Mouse (Mus musculus): ENCODE data around the gene Pithd1. TPM values are rescaled to one million over a fixed set of nuclear protein-coding genes. Genes with fewer than 3 reads are reported as not detected.

The Pithd1 gene
- polyA plus RNA-seq, 1 experiment, result 35.2 TPM

GRCm38 (mm10) chr4:135965113-135965512 is 22.0 kb downstream of the Pithd1 start:
- Histone ChIP-seq H3K4me2 (ENCODE audit: low read depth) (peak overlapping the region; percentile 95), H3ac (ENCODE audit: control insufficient read depth, insufficient read length) (no peak overlapping the region), H3K4me3 (peak overlapping the region; percentile 97), H3K79me2 (ENCODE audit: control insufficient read depth, insufficient read depth) (no peaks in the 10 kb centered on the region), H3K36me3 (ENCODE audit: control insufficient read depth, insufficient read depth) (peaks cover 2% of the 10 kb centered on the region), H3K27me3 (ENCODE audit: control insufficient read depth, insufficient read depth, insufficient read length) (no peaks in the 10 kb centered on the region)
- TF ChIP-seq POLR2AphosphoS2 (IDR thresholded peaks at IDR 0.05; ENCODE audit: insufficient read length, low read depth), result no peak
- TF ChIP-seq SRF (IDR thresholded peaks at IDR 0.05; ENCODE audit: control insufficient read depth, insufficient read length, low read depth), result no peak
- TF ChIP-seq TCF12 (IDR thresholded peaks at IDR 0.05; ENCODE audit: insufficient read depth, poor library complexity, severe bottlenecking), result no peak
- no peak for TF ChIP-seq E2F4 (IDR thresholded peaks at IDR 0.05; ENCODE audit: insufficient read depth)
- TF ChIP-seq POLR2A (IDR thresholded peaks at IDR 0.05; ENCODE audit: insufficient read length, low read depth), result no peak
- TF ChIP-seq CEBPB (IDR thresholded peaks at IDR 0.05; ENCODE audit: insufficient read depth, poor library complexity, severe bottlenecking), result no peak
- no peak for TF ChIP-seq TCF3 (IDR thresholded peaks at IDR 0.05; ENCODE audit: insufficient read length, low read depth)
- TF ChIP-seq USF1 (IDR thresholded peaks at IDR 0.05; ENCODE audit: low read depth), result no peak
- no peak for TF ChIP-seq MYOG (IDR thresholded peaks at IDR 0.05; ENCODE audit: control insufficient read depth in 1 of 3, insufficient read depth in 1 of 3, insufficient read length in 2 of 3, low read depth in 2 of 3)
- TF ChIP-seq REST (IDR thresholded peaks at IDR 0.05; ENCODE audit: insufficient read depth, insufficient read length), result no peak
- no peak for TF ChIP-seq MAX (IDR thresholded peaks at IDR 0.05; ENCODE audit: low read depth)
- TF ChIP-seq MYOD1 (IDR thresholded peaks at IDR 0.05; ENCODE audit: control insufficient read depth in 1 of 3, insufficient read length in 2 of 3, low read depth in 2 of 3), result no peak

- Histone ChIP-seq H3K36me3 (ENCODE audit: control insufficient read depth, insufficient read depth) (peaks cover 5% of the 10 kb centered on the region), H3K27me3 (ENCODE audit: control insufficient read depth, insufficient read depth, insufficient read length) (no peaks in the 10 kb centered on the region), H3ac (ENCODE audit: control insufficient read depth, insufficient read length) (peak overlapping the region; percentile 68), H3K4me2 (ENCODE audit: low read depth) (peak overlapping the region; percentile 95), H3K79me2 (ENCODE audit: control insufficient read depth, insufficient read depth) (no peaks in the 10 kb centered on the region), H3K4me3 (peak overlapping the region; percentile 97)
- TF ChIP-seq E2F4 (IDR thresholded peaks at IDR 0.05; ENCODE audit: insufficient read depth) (no peak), POLR2AphosphoS2 (IDR thresholded peaks at IDR 0.05; ENCODE audit: insufficient read length, low read depth) (peak; percentile 98), MYOG (IDR thresholded peaks at IDR 0.05; ENCODE audit: control insufficient read depth in 1 of 3, insufficient read depth in 1 of 3, insufficient read length in 2 of 3, low read depth in 2 of 3) (peak in 2 of 3 experiments; percentile 67 to 73), USF1 (IDR thresholded peaks at IDR 0.05; ENCODE audit: low read depth) (no peak), POLR2A (IDR thresholded peaks at IDR 0.05; ENCODE audit: insufficient read length, low read depth) (peak; percentile 96), MYOD1 (IDR thresholded peaks at IDR 0.05; ENCODE audit: control insufficient read depth in 1 of 3, insufficient read length in 2 of 3, low read depth in 2 of 3) (peak in 2 of 3 experiments; percentile 71 to 90), SRF (IDR thresholded peaks at IDR 0.05; ENCODE audit: control insufficient read depth, insufficient read length, low read depth) (peak; percentile 53)
Observed at GRCm38 (mm10) chr4:135964426-135964825, 22.6 kb downstream of the Pithd1 start.

GRCm38 (mm10) chr4:135963457-135964193 is 23.4 kb downstream of the Pithd1 start, which contains the start of gene Gale:
Gene Gale, plus strand, starts transcription at chr4:135963727.
- peaks cover 5% of the 10 kb centered on the region for H3K36me3 ChIP-seq (ENCODE audit: control insufficient read depth, insufficient read depth)
- no peaks in the 10 kb centered on the region for H3K79me2 ChIP-seq (ENCODE audit: control insufficient read depth, insufficient read depth)
- peak within 1 kb of the TSS; percentile 99 for H3K4me2 ChIP-seq (ENCODE audit: low read depth)
- H3ac ChIP-seq (ENCODE audit: control insufficient read depth, insufficient read length), result peak within 1 kb of the TSS; percentile 68
- H3K27me3 ChIP-seq (ENCODE audit: control insufficient read depth, insufficient read depth, insufficient read length), result no peaks in the 10 kb centered on the region
- TF ChIP-seq SRF (IDR thresholded peaks at IDR 0.05; ENCODE audit: control insufficient read depth, insufficient read length, low read depth), result no peak
- no peak for TF ChIP-seq TCF3 (IDR thresholded peaks at IDR 0.05; ENCODE audit: insufficient read length, low read depth)
- peak; percentile 77 for TF ChIP-seq POLR2AphosphoS2 (IDR thresholded peaks at IDR 0.05; ENCODE audit: insufficient read length, low read depth)
- peak; percentile 90 for TF ChIP-seq POLR2A (IDR thresholded peaks at IDR 0.05; ENCODE audit: insufficient read length, low read depth)
- TF ChIP-seq REST (IDR thresholded peaks at IDR 0.05; ENCODE audit: insufficient read depth, insufficient read length), result no peak
- peak within 1 kb of the TSS; percentile 97 for H3K4me3 ChIP-seq

GRCm38 (mm10) chr4:135962946-135963345 is 24.1 kb downstream of the Pithd1 start:
- no peak for TF ChIP-seq MYOD1 (IDR thresholded peaks at IDR 0.05; ENCODE audit: control insufficient read depth in 1 of 3, insufficient read length in 2 of 3, low read depth in 2 of 3)
- no peak for TF ChIP-seq POLR2A (IDR thresholded peaks at IDR 0.05; ENCODE audit: insufficient read length, low read depth)
- TF ChIP-seq CEBPB (IDR thresholded peaks at IDR 0.05; ENCODE audit: insufficient read depth, poor library complexity, severe bottlenecking), result no peak
- no peak for TF ChIP-seq MAX (IDR thresholded peaks at IDR 0.05; ENCODE audit: low read depth)
- no peak for TF ChIP-seq REST (IDR thresholded peaks at IDR 0.05; ENCODE audit: insufficient read depth, insufficient read length)
- TF ChIP-seq POLR2AphosphoS2 (IDR thresholded peaks at IDR 0.05; ENCODE audit: insufficient read length, low read depth), result no peak
- no peak for TF ChIP-seq TCF3 (IDR thresholded peaks at IDR 0.05; ENCODE audit: insufficient read length, low read depth)
- no peak for TF ChIP-seq TCF12 (IDR thresholded peaks at IDR 0.05; ENCODE audit: insufficient read depth, poor library complexity, severe bottlenecking)
- TF ChIP-seq E2F4 (IDR thresholded peaks at IDR 0.05; ENCODE audit: insufficient read depth), result no peak
- TF ChIP-seq USF1 (IDR thresholded peaks at IDR 0.05; ENCODE audit: low read depth), result no peak
- no peak for TF ChIP-seq SRF (IDR thresholded peaks at IDR 0.05; ENCODE audit: control insufficient read depth, insufficient read length, low read depth)
- TF ChIP-seq MYOG (IDR thresholded peaks at IDR 0.05; ENCODE audit: control insufficient read depth in 1 of 3, insufficient read depth in 1 of 3, insufficient read length in 2 of 3, low read depth in 2 of 3), result no peak
- Histone ChIP-seq H3K36me3 (ENCODE audit: control insufficient read depth, insufficient read depth) (peaks cover 5% of the 10 kb centered on the region), H3K4me3 (peak overlapping the region; percentile 97), H3K4me2 (ENCODE audit: low read depth) (peak overlapping the region; percentile 99), H3K27me3 (ENCODE audit: control insufficient read depth, insufficient read depth, insufficient read length) (no peaks in the 10 kb centered on the region), H3K79me2 (ENCODE audit: control insufficient read depth, insufficient read depth) (no peaks in the 10 kb centered on the region), H3ac (ENCODE audit: control insufficient read depth, insufficient read length) (peak overlapping the region; percentile 68)

All from myocyte (in vitro differentiated cells).